Mouse (Mus musculus) neural tube, embryonic 12.5 days (tissue): Measurements from ENCODE around the gene Cavin1. TPM values are rescaled to one million over a fixed set of nuclear protein-coding genes. Genes with fewer than 3 reads are reported as not detected.
"Not testable (repeated sequence)": the region's sequence is repeated elsewhere in the genome, so short reads cannot be mapped to it uniquely, and the experiment has no call there.

Source experiments
- ATAC-seq: fragments of 200-750 bp; cut with Nextera tagmentation; 2 replicates; pipeline ENCODE4 v1.8.0; 2017; ENCODE audit warnings: low read depth, mild to moderate bottlenecking, moderate TSS enrichment, moderate library complexity; ENCODE audit not compliant: low FRiP score
- H3K27ac ChIP-seq: fragments of 300-500 bp; sonication (generic); 2 replicates; pipeline ENCODE4 v1.5.1; 2016
- H3K27me3 ChIP-seq: fragments of 300-500 bp; sonication (generic); replicated peaks from 2 replicates; pipeline ENCODE4 v1.6.1; 2016; ENCODE audit warnings: mild to moderate bottlenecking
- H3K36me3 ChIP-seq: fragments of 300-500 bp; sonication (generic); 2 replicates; pipeline ENCODE4 v1.6.1; 2016; ENCODE audit warnings: mild to moderate bottlenecking
- H3K4me1 ChIP-seq: fragments of 300-500 bp; sonication (generic); 2 replicates; pipeline ENCODE4 v1.6.1; 2016
- H3K4me2 ChIP-seq: fragments of 300-500 bp; sonication (generic); replicated peaks from 2 replicates; pipeline ENCODE4 v1.6.1; 2016; ENCODE audit warnings: mild to moderate bottlenecking
- H3K4me3 ChIP-seq: fragments of 300-500 bp; sonication (generic); 2 replicates; pipeline ENCODE4 v1.5.1; 2016
- H3K9ac ChIP-seq: fragments of 300-500 bp; sonication (generic); 2 replicates; pipeline ENCODE4 v1.6.1; 2016; ENCODE audit warnings: mild to moderate bottlenecking
- H3K9me3 ChIP-seq: fragments of 300-500 bp; sonication (generic); 2 replicates; pipeline ENCODE4 v1.6.1; 2016; ENCODE audit warnings: mild to moderate bottlenecking
- WGBS: fragments of 180-500 bp; shearing (Covaris S2); methylation state at CpG from one replicate; pipeline ENCODE4 v1.1.7; 2016; 5-methylcytosine and 5-hydroxymethylcytosine counted together
- polyA plus RNA-seq: library from polyadenylated mRNA; unstranded; fragments of >200 nt; fragmentation: Nextera tagmentation; extraction: Ambion mirVana; gene quantifications from 2 replicates; pipeline ENCODE4 v1.2.1, GENCODE M21; 2016

Gene Cavin1
- 35.0 and 36.0 TPM in 2 replicates for polyA plus RNA-seq

- 2% methylated on average over 20 of the region's 20 CpGs for WGBS
- no peak for ATAC-seq
- H3K9me3 ChIP-seq, result no peaks in the 10 kb centered on the region
- H3K4me1 ChIP-seq, result peaks cover 13% of the 10 kb centered on the region
- no peaks in the 10 kb centered on the region for H3K36me3 ChIP-seq
- H3K27me3 ChIP-seq, result peaks cover 82% of the 10 kb centered on the region
- peak within 1 kb of the TSS; percentile 53 for H3K4me2 ChIP-seq
- H3K9ac ChIP-seq, result peak within 1 kb of the TSS; percentile 33; the same call in 1 of the 2 replicates
- H3K27ac ChIP-seq, result no peak within 1 kb of the TSS
- peak within 1 kb of the TSS; percentile 36 for H3K4me3 ChIP-seq
Measured at GRCm38 (mm10) chr11:100970557-100970937, at the start of gene Cavin1. TSS of gene Cavin1 (minus strand) at chr11:100970887.

- ATAC-seq, result no peak
- Histone ChIP-seq H3K27ac (no peak overlapping the region), H3K9ac (no peak overlapping the region), H3K4me2 (peak overlapping the region; percentile 68), H3K36me3 (peaks cover 34% of the 10 kb centered on the region), H3K4me1 (peaks cover 17% of the 10 kb centered on the region), H3K4me3 (peak overlapping the region; percentile 7; the same call in 1 of the 2 replicates), H3K9me3 (no peaks in the 10 kb centered on the region), H3K27me3 (no peaks in the 10 kb centered on the region)
- WGBS, result 90% methylated on average over 6 of the region's 6 CpGs
Measured at GRCm38 (mm10) chr11:101011641-101012040, 41.0 kb upstream of the Cavin1 start.

GRCm38 (mm10) chr11:101009888-101010784 lies 39.4 kb upstream of the Cavin1 start:
- no peaks in the 10 kb centered on the region for H3K9me3 ChIP-seq
- H3K4me3 ChIP-seq, result peak overlapping the region; percentile 63
- H3K27me3 ChIP-seq, result no peaks in the 10 kb centered on the region
- peaks cover 17% of the 10 kb centered on the region for H3K4me1 ChIP-seq
- WGBS, result 14% methylated on average over 29 of the region's 29 CpGs
- H3K9ac ChIP-seq, result peak overlapping the region; percentile 72
- peak overlapping the region; percentile 68 for H3K4me2 ChIP-seq
- peak; percentile 55; the same call in 1 of the 2 replicates for ATAC-seq
- H3K36me3 ChIP-seq, result peaks cover 23% of the 10 kb centered on the region
- H3K27ac ChIP-seq, result peak overlapping the region; percentile 73; the same call in 1 of the 2 replicates

- Histone ChIP-seq H3K36me3 (peaks cover 16% of the 10 kb centered on the region), H3K4me3 (peak within 1 kb of the TSS; percentile 63), H3K27me3 (no peaks in the 10 kb centered on the region), H3K9ac (peak within 1 kb of the TSS; percentile 72), H3K27ac (peak within 1 kb of the TSS; percentile 73; the same call in 1 of the 2 replicates), H3K4me1 (peaks cover 17% of the 10 kb centered on the region), H3K4me2 (peak within 1 kb of the TSS; percentile 68), H3K9me3 (no peaks in the 10 kb centered on the region)
- under 1% methylated on average over 44 of the region's 44 CpGs for WGBS
- ATAC-seq, result peak; percentile 100
Measured at GRCm38 (mm10) chr11:101009046-101009887, 38.6 kb upstream of the Cavin1 start, which contains the start of gene Atp6v0a1. TSS of gene Atp6v0a1 (plus strand) at chr11:101009452.

GRCm38 (mm10) chr11:101008206-101009045 lies 37.7 kb upstream of the Cavin1 start:
- peak overlapping the region; percentile 63 for H3K4me3 ChIP-seq
- H3K4me2 ChIP-seq, result peak overlapping the region; percentile 68
- whole genome bisulfite sequencing, result 60% methylated on average over 14 of the region's 14 CpGs
- no peaks in the 10 kb centered on the region for H3K9me3 ChIP-seq
- no peaks in the 10 kb centered on the region for H3K27me3 ChIP-seq
- ATAC-seq, result no peak
- peaks cover 17% of the 10 kb centered on the region for H3K4me1 ChIP-seq
- peaks cover 8% of the 10 kb centered on the region for H3K36me3 ChIP-seq
- H3K9ac ChIP-seq, result no peak overlapping the region
- H3K27ac ChIP-seq, result peak overlapping the region; percentile 64; the same call in 1 of the 2 replicates

- 34% methylated on average over 3 of the region's 3 CpGs for WGBS
- ATAC-seq, result no peak
- H3K9ac ChIP-seq, result no peak overlapping the region
Measured at GRCm38 (mm10) chr11:101003025-101003685, 32.5 kb upstream of the Cavin1 start.

GRCm38 (mm10) chr11:101001875-101002552 lies 31.3 kb upstream of the Cavin1 start:
- H3K36me3 ChIP-seq, H3K9ac ChIP-seq, H3K27me3 ChIP-seq, H3K4me3 ChIP-seq, H3K9me3 ChIP-seq, H3K27ac ChIP-seq, ATAC-seq, H3K4me1 ChIP-seq, H3K4me2 ChIP-seq: not testable (repeated sequence)
- 89% methylated on average over 6 of the region's 6 CpGs for WGBS

More at GRCm38 (mm10) chr11:101003025-101003685, 32.5 kb upstream of the Cavin1 start:
- no peaks in the 10 kb centered on the region for H3K4me1 ChIP-seq
- H3K9me3 ChIP-seq, result no peaks in the 10 kb centered on the region
- no peak overlapping the region for H3K4me2 ChIP-seq
- no peak overlapping the region for H3K4me3 ChIP-seq
- H3K27me3 ChIP-seq, result no peaks in the 10 kb centered on the region
- H3K27ac ChIP-seq, result no peak overlapping the region
- no peaks in the 10 kb centered on the region for H3K36me3 ChIP-seq

GRCm38 (mm10) chr11:100999254-100999653 lies 28.6 kb upstream of the Cavin1 start:
- Histone ChIP-seq H3K36me3 (no peaks in the 10 kb centered on the region), H3K4me2 (no peak overlapping the region), H3K4me1 (no peaks in the 10 kb centered on the region), H3K4me3 (no peak overlapping the region), H3K9ac (no peak overlapping the region), H3K27me3 (no peaks in the 10 kb centered on the region), H3K27ac (no peak overlapping the region), H3K9me3 (no peaks in the 10 kb centered on the region)
- 55% methylated on average over 3 of the region's 3 CpGs for WGBS
- no peak for ATAC-seq

- Histone ChIP-seq H3K9ac (no peak overlapping the region), H3K27me3 (no peaks in the 10 kb centered on the region), H3K27ac (no peak overlapping the region), H3K36me3 (no peaks in the 10 kb centered on the region), H3K9me3 (no peaks in the 10 kb centered on the region), H3K4me2 (no peak overlapping the region), H3K4me1 (no peaks in the 10 kb centered on the region), H3K4me3 (no peak overlapping the region)
- ATAC-seq, result no peak
- 95% methylated on average over 2 of the region's 2 CpGs for WGBS
Measured at GRCm38 (mm10) chr11:100998836-100999235, 28.1 kb upstream of the Cavin1 start.

- WGBS, result 91% methylated on average over 4 of the region's 4 CpGs
- ATAC-seq, result no peak
Measured at GRCm38 (mm10) chr11:100996501-100996900, 25.8 kb upstream of the Cavin1 start.

More at GRCm38 (mm10) chr11:100996501-100996900, 25.8 kb upstream of the Cavin1 start:
- Histone ChIP-seq H3K36me3 (no peaks in the 10 kb centered on the region), H3K9me3 (no peaks in the 10 kb centered on the region), H3K9ac (no peak overlapping the region), H3K27me3 (no peaks in the 10 kb centered on the region), H3K4me1 (no peaks in the 10 kb centered on the region), H3K4me3 (no peak overlapping the region), H3K4me2 (no peak overlapping the region), H3K27ac (no peak overlapping the region)
